Mouse (Mus musculus) intestine, embryonic 14.5 days (tissue): Measurements from ENCODE around the gene Xlr5b. TPM values are rescaled to one million over a fixed set of nuclear protein-coding genes. Genes with fewer than 3 reads are reported as not detected.
"Not testable (repeated sequence)": the region's sequence is repeated elsewhere in the genome, so short reads cannot be mapped to it uniquely, and the experiment has no call there.

ENCODE experiments used
- ATAC-seq: fragments of 200-750 bp; cut with Nextera tagmentation; replicated peaks from 2 replicates; pipeline ENCODE4 v1.8.0; 2017; ENCODE audit warnings: low read depth, moderate number of reproducible peaks, moderate TSS enrichment, moderate library complexity; ENCODE audit not compliant: low FRiP score, low TSS enrichment
- DNase-seq: peaks from one replicate; pipeline ENCODE4 v3.0.0-alpha.2; 2018; ENCODE audit warnings: low spot score
- H3K27ac ChIP-seq: fragments of 300-500 bp; sonication (generic); 2 replicates; pipeline ENCODE4 v1.5.1; 2014; ENCODE audit warnings: low read depth, mild to moderate bottlenecking, control low read depth
- H3K27me3 ChIP-seq: fragments of 300-500 bp; sonication (generic); replicated peaks from 2 replicates; pipeline ENCODE4 v1.6.1; 2014; ENCODE audit warnings: low read length, control low read depth; ENCODE audit not compliant: control insufficient read depth, insufficient read depth
- H3K36me3 ChIP-seq: fragments of 300-500 bp; sonication (generic); 2 replicates; pipeline ENCODE4 v1.6.1; 2014; ENCODE audit warnings: low read length, control low read depth; ENCODE audit not compliant: control insufficient read depth, insufficient read depth
- H3K4me1 ChIP-seq: fragments of 300-500 bp; sonication (generic); replicated peaks from 2 replicates; pipeline ENCODE4 v1.6.1; 2014; ENCODE audit warnings: low read length, control low read depth, mixed read lengths; ENCODE audit not compliant: control insufficient read depth, insufficient read depth
- H3K4me2 ChIP-seq: fragments of 300-500 bp; sonication (generic); 2 replicates; pipeline ENCODE4 v1.6.1; 2014; ENCODE audit warnings: low read length
- H3K4me3 ChIP-seq: fragments of 300-500 bp; sonication (generic); 2 replicates; pipeline ENCODE4 v1.5.1; 2014; ENCODE audit warnings: low read depth, low read length, control low read depth, mixed read lengths
- H3K9ac ChIP-seq: fragments of 300-500 bp; sonication (generic); 2 replicates; pipeline ENCODE4 v1.6.1; 2014; ENCODE audit warnings: mild to moderate bottlenecking, low read length
- H3K9me3 ChIP-seq: fragments of 300-500 bp; sonication (generic); 2 replicates; pipeline ENCODE4 v1.6.1; 2016; ENCODE audit warnings: low read length, control low read depth; ENCODE audit not compliant: control insufficient read depth
- WGBS: fragments of 180-500 bp; shearing (Covaris S2); extraction: QIAGEN DNeasy Blood & Tissue Kit; methylation state at CpG from one replicate; pipeline ENCODE4 v1.1.7; 2014; 5-methylcytosine and 5-hydroxymethylcytosine counted together
- polyA plus RNA-seq: library from polyadenylated mRNA; unstranded; fragments of >200 nt; fragmentation: Nextera tagmentation; extraction: Ambion mirVana; gene quantifications from 2 replicates; pipeline ENCODE4 v1.2.1, GENCODE M21; 2014

The Xlr5b gene
- 0.22 TPM in 1 of 2 replicates, not detected in the other for polyA plus RNA-seq

GRCm38 (mm10) chrX:73148496-73148895 lies at the start of gene Xlr5b:
Gene Xlr5b (plus strand): TSS chrX:73148796.
- H3K9ac ChIP-seq, H3K4me1 ChIP-seq, H3K4me3 ChIP-seq, H3K27me3 ChIP-seq, H3K9me3 ChIP-seq, H3K4me2 ChIP-seq, H3K27ac ChIP-seq, H3K36me3 ChIP-seq, DNase-seq, ATAC-seq: not testable (repeated sequence)
- WGBS = no CpG with 5 or more reads among the region's 20 CpGs

DNA sequence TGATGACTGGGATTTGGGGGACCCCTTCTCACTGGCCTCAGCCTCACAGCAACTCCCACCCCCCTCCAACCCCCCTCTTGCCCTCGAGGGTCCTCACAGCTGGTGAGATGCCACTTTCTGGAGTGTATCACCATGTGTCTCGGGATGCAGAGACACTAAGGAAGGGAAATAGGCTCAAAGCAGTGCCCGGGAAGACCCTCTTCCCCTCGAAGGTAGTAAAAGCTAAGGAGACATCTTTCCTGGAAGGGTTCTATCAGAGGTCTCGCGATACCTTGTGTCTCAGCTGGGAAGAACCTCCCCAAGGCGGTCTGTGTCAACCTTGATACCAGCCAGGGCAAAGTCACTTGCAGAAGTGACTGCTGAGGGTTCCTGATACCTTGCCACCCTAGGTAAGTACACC lies 31.8 kb upstream of the Xlr5b start, which contains the start of gene Gm14685:
Gene Gm14685 (plus strand): TSS at position 301 of the 400 bp plus-strand sequence.
- not testable (repeated sequence) for ATAC-seq

DNA sequence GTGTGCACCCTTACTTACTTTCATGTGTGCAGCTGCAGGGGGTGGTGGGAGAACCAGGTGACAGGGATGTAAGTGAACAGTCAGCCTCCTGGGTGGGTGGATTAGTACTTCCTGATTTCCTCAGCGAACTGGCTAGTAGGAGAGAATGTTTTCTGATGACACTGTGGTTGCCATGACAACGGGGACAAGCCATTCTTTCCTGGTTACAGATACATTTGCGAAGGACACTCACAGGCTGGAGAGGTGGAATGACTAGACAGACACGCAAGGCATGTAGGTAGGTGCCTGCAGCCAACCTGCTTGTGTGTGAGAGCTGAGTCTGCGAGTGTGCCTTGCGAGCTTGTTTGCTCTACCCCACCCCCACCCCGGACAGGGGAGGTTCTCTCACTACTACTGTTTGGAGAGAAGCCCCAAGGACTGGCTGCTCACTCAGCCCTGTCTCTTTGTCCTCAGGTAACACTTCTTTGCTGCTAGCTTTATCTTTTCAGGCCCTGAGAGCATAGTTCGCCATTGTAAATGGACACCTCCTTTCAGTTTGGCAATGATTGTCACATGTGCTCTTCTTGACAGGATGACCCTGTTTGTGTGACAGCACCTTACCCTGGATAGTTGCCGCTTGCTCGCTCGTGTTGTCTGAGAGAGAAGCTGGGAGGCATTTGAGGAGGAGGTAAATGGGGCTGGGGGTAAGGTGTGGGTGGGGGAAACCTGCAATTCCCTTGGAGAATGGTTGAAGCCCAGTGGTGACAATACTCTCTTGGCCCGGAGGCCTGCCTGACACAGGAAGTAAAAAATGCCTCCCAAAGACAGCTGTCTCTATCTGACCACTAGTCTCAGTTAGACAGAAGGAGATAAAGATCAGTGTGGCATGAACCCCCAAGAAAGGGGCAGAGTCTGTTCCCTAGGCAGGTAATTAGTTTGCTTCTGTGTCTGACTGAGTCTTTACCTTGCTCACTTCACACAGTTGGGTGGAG lies 25.5 kb upstream of the Xlr5b start:
- not testable (repeated sequence) for H3K9ac ChIP-seq, H3K9me3 ChIP-seq, DNase-seq, H3K27ac ChIP-seq, H3K4me3 ChIP-seq, H3K27me3 ChIP-seq, H3K4me2 ChIP-seq, H3K36me3 ChIP-seq, H3K4me1 ChIP-seq
- ATAC-seq = peak; percentile 50
- WGBS = no CpG with 5 or more reads among the region's 12 CpGs

More for the DNA sequence above, 31.8 kb upstream of the Xlr5b start, which contains the start of gene Gm14685:
- no CpG with 5 or more reads among the region's 7 CpGs for WGBS
- H3K36me3 ChIP-seq, DNase-seq, H3K27me3 ChIP-seq, H3K27ac ChIP-seq, H3K9ac ChIP-seq, H3K4me2 ChIP-seq, H3K4me3 ChIP-seq, H3K4me1 ChIP-seq, H3K9me3 ChIP-seq: not testable (repeated sequence)

- ATAC-seq = peak; percentile 60; the same call in 1 of the 2 replicates
- not testable (repeated sequence) for H3K27me3 ChIP-seq, H3K4me2 ChIP-seq, H3K9ac ChIP-seq, H3K27ac ChIP-seq, H3K36me3 ChIP-seq, H3K9me3 ChIP-seq, DNase-seq, H3K4me3 ChIP-seq, H3K4me1 ChIP-seq
- WGBS = no CpG with 5 or more reads among the region's 7 CpGs
Measured at GRCm38 (mm10) chrX:73143218-73143618, 5.4 kb upstream of the Xlr5b start.

DNA sequence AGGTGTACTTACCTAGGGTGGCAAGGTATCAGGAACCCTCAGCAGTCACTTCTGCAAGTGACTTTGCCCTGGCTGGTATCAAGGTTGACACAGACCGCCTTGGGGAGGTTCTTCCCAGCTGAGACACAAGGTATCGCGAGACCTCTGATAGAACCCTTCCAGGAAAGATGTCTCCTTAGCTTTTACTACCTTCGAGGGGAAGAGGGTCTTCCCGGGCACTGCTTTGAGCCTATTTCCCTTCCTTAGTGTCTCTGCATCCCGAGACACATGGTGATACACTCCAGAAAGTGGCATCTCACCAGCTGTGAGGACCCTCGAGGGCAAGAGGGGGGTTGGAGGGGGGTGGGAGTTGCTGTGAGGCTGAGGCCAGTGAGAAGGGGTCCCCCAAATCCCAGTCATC lies 754 bp downstream of the Xlr5b start, which contains the start of gene DXBay18:
Gene DXBay18 (minus strand): TSS at position 101 of the 400 bp plus-strand sequence.
- ATAC-seq, H3K4me3 ChIP-seq, DNase-seq, H3K4me1 ChIP-seq, H3K27ac ChIP-seq, H3K4me2 ChIP-seq, H3K27me3 ChIP-seq, H3K9me3 ChIP-seq, H3K36me3 ChIP-seq, H3K9ac ChIP-seq: not testable (repeated sequence)
- WGBS = no CpG with 5 or more reads among the region's 7 CpGs

GRCm38 (mm10) chrX:73176889-73177288 lies 28.3 kb downstream of the Xlr5b start, which contains the start of gene Spin2d:
Gene Spin2d (minus strand): TSS chrX:73176989.
- not testable (repeated sequence) for DNase-seq, H3K9me3 ChIP-seq, H3K27ac ChIP-seq, H3K36me3 ChIP-seq, H3K4me3 ChIP-seq, H3K9ac ChIP-seq, H3K4me2 ChIP-seq, ATAC-seq, H3K4me1 ChIP-seq, H3K27me3 ChIP-seq
- 87% methylated on average over 3 of the region's 15 CpGs for WGBS

DNA sequence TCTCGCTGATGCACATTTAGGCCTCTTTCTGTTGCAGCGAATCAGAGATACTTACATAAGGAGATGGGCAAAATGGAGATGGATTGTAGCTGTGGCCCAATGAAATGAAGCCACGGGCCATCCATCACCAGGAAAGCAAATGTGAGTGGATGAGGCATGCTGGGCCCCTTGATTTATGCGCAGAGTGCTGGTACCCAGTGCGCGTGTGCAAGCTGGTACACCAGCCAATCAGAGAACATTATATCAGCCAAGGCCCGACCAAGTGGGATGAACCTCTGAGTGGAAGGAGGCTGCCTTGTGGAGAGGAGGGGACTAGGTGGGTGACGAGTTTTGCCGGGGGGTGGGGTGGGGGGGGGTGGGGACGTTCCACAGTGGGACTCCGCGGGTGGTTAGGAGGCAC lies 43.3 kb downstream of the Xlr5b start, which contains the start of gene Xlr3b:
Gene Xlr3b (plus strand): TSS at position 274 of the 400 bp plus-strand sequence.
- not testable (repeated sequence) for H3K4me3 ChIP-seq, H3K27ac ChIP-seq, H3K9ac ChIP-seq, ATAC-seq, H3K27me3 ChIP-seq, H3K36me3 ChIP-seq, H3K4me2 ChIP-seq, H3K9me3 ChIP-seq, H3K4me1 ChIP-seq
- 74% methylated on average over 12 of the region's 12 CpGs for WGBS
- peak; percentile 44 for DNase-seq
